In genomic region chr2:153332981-153333380, GRCm38 (mm10) we compare ENCODE assay signal across 12 mouse cellular contexts. TPM values are rescaled to one million over a fixed set of nuclear protein-coding genes. Genes with fewer than 3 reads are reported as not detected.
DNase-seq lines count a peak whose midpoint lies in the region; ATAC-seq and TF ChIP-seq lines count a peak whose summit lies in the region.
"Had no signal": no experiment of that assay in that cellular context is flagged by ENCODE, and none has a peak within 500 bp of the region (broad histone marks: within the 10 kb centered on the region; RNA-seq: fewer than 3 reads in every experiment).

No protein-coding gene starts in this region.

- H3K9me3 ChIP-seq in midbrain, embryonic 13.5 days = no peaks in the 10 kb centered on the region
- H3K9me3 ChIP-seq: heart, embryonic 12.5 days; hindbrain, embryonic 12.5 days; limb, embryonic 15.5 days; megakaryocyte, embryonic 14.5 days had no signal

- H3K4me3 ChIP-seq in layer of hippocampus, adult 2 months = no peak overlapping the region
- no peak overlapping the region for H3K4me3 ChIP-seq in midbrain, embryonic 13.5 days (replicated peaks)
- H3K4me3 ChIP-seq: heart, embryonic 12.5 days; hindbrain, embryonic 12.5 days; limb, embryonic 15.5 days; megakaryocyte, embryonic 14.5 days had no signal

- no peaks in the 10 kb centered on the region for H3K4me1 ChIP-seq in midbrain, embryonic 13.5 days (replicated peaks)
- H3K4me1 ChIP-seq: hindbrain, embryonic 12.5 days; limb, embryonic 15.5 days had no signal

- peaks cover 52% of the 10 kb centered on the region for H3K36me3 ChIP-seq in midbrain, embryonic 13.5 days

- H3K9ac ChIP-seq in midbrain, embryonic 13.5 days (replicated peaks) = no peak overlapping the region
- H3K9ac ChIP-seq: heart, embryonic 12.5 days; hindbrain, embryonic 12.5 days; limb, embryonic 15.5 days had no signal

- WGBS in midbrain, embryonic 13.5 days = 96% methylated on average over 3 of the region's 3 CpGs

- DNase-seq in layer of hippocampus, adult 2 months (ENCODE audit: low spot score in 2 of 2) = no peak
- no peak for DNase-seq in layer of hippocampus, postnatal 25 days (ENCODE audit: extremely low spot score in 1 of 2, low spot score in 1 of 2)
- peak; percentile 76 for DNase-seq in CD4-positive, CD25-positive, alpha-beta regulatory T cell, adult 2 months (ENCODE audit: low read depth, low spot score)
- peak; percentile 32 for DNase-seq in ZHBTc4 (ENCODE audit: low read depth, low spot score)
- no peak for DNase-seq in layer of hippocampus, adult 8-10 months (ENCODE audit: low spot score in 2 of 2)

- ATAC-seq in monocyte, adult 5-6 weeks (replicated peaks; ENCODE audit: insufficient number of reproducible peaks, low FRiP score, low TSS enrichment, poor library complexity, severe bottlenecking) = peak; percentile 81
- ATAC-seq in midbrain, embryonic 13.5 days = no peak

- no peak overlapping the region for H3K4me2 ChIP-seq in midbrain, embryonic 13.5 days (replicated peaks)
- H3K4me2 ChIP-seq: heart, embryonic 12.5 days; hindbrain, embryonic 12.5 days; limb, embryonic 15.5 days had no signal

- no peaks in the 10 kb centered on the region for H3K27me3 ChIP-seq in midbrain, embryonic 13.5 days
- H3K27me3 ChIP-seq: heart, embryonic 12.5 days; hindbrain, embryonic 12.5 days; limb, embryonic 15.5 days had no signal

- H3K27ac ChIP-seq in layer of hippocampus, adult 2 months = peak overlapping the region; percentile 65
- H3K27ac ChIP-seq in midbrain, embryonic 13.5 days = no peak overlapping the region
- H3K27ac ChIP-seq: hindbrain, embryonic 12.5 days; kidney, postnatal 0 days; limb, embryonic 15.5 days had no signal

- TF ChIP-seq CTCF in layer of hippocampus, adult 2 months (conservative IDR thresholded peaks at IDR 0.05) = no peak

RNA-seq across cellular contexts. Expression of gene Asxl1, which starts 12.6 kb away (rescaled TPM):
- 10 to 100 TPM; 34.6 to 34.9 TPM for total RNA-seq in layer of hippocampus, adult 2 months (2021)
- 10 to 100 TPM; 31.6 to 34.0 TPM for total RNA-seq in layer of hippocampus, postnatal 25 days (2021)
- total RNA-seq in monocyte, adult 5-6 weeks (2017) = 30.4 to 36.5 TPM (median 34.3 TPM) in 3 replicates
- polyA plus RNA-seq in midbrain, embryonic 13.5 days (2015; fragmentation: Nextera tagmentation; extraction: Ambion mirVana) = 9.9 and 10.4 TPM in 2 replicates
- 10 to 100 TPM; 32.3 to 39.0 (median 34.2) TPM for total RNA-seq in layer of hippocampus, adult 8-10 months (2022)

RNA-seq across cellular contexts. Expression of gene Kif3b, which starts 41.8 kb away (rescaled TPM):
- 10 to 100 TPM; 50.6 to 55.7 TPM for total RNA-seq in layer of hippocampus, adult 2 months (2021)
- total RNA-seq in layer of hippocampus, postnatal 25 days (2021) = 10 to 100 TPM; 55.1 to 56.1 TPM
- total RNA-seq in monocyte, adult 5-6 weeks (2017) = 27.2 to 38.3 TPM (median 34.8 TPM) in 3 replicates
- 15.4 and 15.6 TPM in 2 replicates for polyA plus RNA-seq in midbrain, embryonic 13.5 days (2015; fragmentation: Nextera tagmentation; extraction: Ambion mirVana)
- total RNA-seq in layer of hippocampus, adult 8-10 months (2022) = 10 to 100 TPM; 46.6 to 58.4 (median 52.2) TPM

Comparison
In these comparisons a context has a peak if more than half of its experiments do, and no peak if none do; other contexts are left out.
1. DNase-seq: peak in CD4-positive, CD25-positive, alpha-beta regulatory T cell, adult 2 months (single experiment) and ZHBTc4 (single experiment); none in layer of hippocampus, adult 2 months (0 of 2), layer of hippocampus, postnatal 25 days (0 of 2) and layer of hippocampus, adult 8-10 months (0 of 2).